Mouse (Mus musculus): ENCODE data around the gene Fgf3.

DNA sequence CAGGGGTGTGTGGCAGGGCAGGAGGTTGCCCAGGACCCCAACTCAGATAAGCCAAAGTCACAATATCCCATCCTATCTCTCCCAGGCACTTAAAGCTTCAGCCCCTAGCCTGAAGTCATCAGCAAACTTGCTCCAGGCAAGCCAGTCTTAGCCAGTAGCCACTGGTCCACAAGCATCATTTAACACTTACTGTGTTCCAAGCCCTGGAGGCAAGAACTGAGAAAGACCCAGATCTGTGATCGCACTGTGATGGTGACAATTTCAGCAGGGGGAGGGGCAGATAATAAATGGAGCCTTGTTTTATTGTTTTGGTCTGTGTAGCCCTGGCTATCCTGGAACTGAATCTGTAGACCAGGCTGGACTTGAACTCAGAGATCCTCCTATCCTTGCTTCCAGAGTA lies 20.8 kb downstream of the Fgf3 start:
- TF ChIP-seq CTCF (conservative IDR thresholded peaks at IDR 0.05; ENCODE audit: insufficient read depth, insufficient read length, low read depth, low read length) (no peak), POLR2A (IDR thresholded peaks at IDR 0.05; ENCODE audit: low read depth, low read length) (no peak)

All from kidney, adult 2 months (tissue).